Mouse (Mus musculus): ENCODE results near the gene Snx29. TPM values are rescaled to one million over a fixed set of nuclear protein-coding genes. Genes with fewer than 3 reads are reported as not detected.

Snx29 gene
- total RNA-seq, 2 experiments from 2014 or later, result 25.0 to 31.5 TPM

DNA sequence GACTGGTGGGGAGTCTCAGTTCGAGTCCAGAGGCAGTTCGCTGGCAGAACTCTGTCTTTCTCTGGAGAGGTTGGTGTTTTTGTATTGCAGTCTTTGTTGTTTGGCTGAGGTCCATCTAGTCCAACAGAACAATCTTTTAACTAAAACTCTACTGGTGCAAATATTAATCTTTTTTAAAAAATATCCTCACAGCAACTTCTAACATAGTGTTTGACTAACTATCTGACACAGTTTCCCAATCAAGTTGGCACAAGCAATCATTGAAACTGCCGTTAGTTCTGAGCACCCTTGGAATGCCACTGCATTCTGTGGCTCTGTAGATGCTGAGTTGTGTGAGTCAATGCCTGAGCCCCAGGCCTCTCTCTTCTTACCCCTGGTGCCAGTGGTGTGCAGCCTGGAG is 82.5 kb downstream of the Snx29 start:
- no peak for DNase-seq (ENCODE audit: extremely low spot score in 1 of 2, low spot score in 1 of 2)

DNA sequence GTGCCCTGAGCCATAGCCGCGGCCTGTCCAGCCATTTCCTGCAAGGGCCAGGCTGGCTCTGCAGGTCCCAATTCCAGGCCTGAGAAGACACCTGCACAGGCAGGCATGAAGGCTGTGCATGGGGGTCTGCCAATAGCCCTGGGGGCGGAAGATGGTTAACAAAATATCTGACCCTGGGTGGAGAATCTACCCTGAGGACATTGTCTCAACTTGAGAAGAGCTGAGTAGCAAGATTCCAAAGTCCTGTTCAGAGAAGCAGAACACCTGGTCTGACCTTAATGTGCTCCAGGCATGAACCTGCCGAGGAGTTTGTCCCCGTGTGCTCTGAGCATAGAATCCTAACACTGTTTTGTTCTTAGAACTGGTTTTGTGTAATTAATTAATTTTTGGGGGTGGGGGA is 83.5 kb downstream of the Snx29 start:
- no peak for DNase-seq (ENCODE audit: extremely low spot score in 1 of 2, low spot score in 1 of 2)

DNA sequence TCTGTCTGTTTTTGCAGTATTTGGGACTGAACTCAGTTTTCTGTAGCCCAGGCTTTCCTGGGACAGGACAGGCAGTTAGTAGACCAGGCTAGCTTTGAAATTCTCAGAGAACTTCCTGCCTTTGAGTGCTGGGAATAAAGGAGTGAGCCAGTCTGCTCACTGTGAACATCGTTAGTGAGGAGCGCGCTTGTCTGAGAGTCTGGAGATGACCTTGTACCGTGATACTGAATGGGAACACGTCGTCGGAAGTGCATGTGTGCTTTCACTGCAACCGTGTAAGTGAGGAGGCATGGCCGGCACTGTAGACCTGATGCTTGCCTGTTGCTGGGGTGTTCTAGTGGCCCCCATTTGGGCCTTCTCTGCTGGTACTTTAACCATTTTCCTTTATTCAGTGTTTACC is 83.9 kb downstream of the Snx29 start:
- DNase-seq (ENCODE audit: extremely low spot score in 1 of 2, low spot score in 1 of 2), result no peak

DNA sequence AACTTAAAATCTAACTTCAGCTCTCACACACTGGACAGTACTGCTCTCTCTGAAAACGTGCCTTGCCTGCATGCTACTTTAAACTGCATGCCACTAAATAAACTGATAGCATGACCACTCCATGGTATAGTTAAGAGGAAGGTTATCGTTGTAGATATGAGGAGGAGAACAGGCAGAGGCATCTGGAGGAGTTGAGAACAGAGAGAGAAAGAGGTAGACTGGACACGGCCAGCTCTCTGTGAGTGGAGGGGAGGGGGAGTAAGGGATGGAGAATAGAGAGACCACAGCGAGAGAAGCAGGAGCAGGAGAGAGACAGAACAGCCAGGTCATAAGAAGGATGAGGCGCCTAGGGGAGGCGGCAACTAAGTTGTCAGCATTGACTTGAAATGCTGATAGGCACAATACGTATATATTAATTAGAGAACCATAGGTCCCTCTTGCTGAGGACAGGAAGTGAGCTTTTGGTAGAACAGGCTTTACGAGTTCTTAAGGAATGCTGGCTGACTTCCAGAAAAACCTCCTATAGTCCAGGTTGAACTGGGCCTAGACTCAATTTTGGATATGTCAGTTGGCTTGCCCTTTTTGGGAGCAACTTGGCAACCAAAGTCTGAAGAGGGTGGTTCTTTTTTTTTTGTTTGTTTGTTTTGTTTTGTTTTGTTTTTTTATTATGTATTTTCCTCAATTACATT is 85.4 kb downstream of the Snx29 start:
- DNase-seq (ENCODE audit: extremely low spot score in 1 of 2, low spot score in 1 of 2), result no peak

DNA sequence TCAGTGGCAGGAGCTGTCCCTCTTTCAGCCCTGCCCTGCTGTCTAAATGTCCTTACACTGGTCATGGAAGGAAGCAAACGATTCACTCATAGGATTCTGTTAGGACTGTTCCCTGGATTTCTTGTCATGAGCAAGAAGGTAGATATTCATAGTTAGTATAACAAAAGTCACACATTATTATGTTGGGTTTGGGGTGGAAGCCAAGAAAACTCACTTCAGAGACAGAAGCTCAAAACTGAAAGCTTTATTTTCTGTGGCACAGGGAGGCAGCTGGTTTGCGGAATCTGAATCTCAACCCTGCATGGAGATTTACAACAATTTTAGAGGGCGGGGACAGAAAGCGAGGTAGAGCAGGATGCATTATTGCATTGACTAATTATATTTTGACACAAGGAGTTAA is 86.0 kb downstream of the Snx29 start:
- DNase-seq (ENCODE audit: extremely low spot score in 1 of 2, low spot score in 1 of 2), result no peak

DNA sequence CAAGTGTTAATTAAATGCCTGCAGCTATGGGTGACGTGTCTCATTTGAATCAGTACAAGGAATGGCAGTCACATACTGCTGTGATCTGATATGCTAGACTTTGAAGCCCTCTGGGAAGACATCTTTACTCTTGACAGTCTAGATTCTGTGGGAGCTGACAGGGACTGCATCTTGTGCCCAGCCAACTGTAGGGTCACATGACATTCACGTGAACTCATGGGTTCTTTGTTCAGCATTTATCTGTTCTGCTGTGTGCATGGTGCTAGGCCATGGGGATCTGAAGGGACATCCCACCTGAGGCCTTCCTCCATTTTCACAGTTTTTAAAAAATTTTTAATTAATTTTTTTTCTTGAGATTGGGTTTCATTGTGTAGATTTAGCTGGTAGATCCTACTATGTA is 91.9 kb downstream of the Snx29 start:
- DNase-seq (ENCODE audit: extremely low spot score in 1 of 2, low spot score in 1 of 2), result no peak

DNA sequence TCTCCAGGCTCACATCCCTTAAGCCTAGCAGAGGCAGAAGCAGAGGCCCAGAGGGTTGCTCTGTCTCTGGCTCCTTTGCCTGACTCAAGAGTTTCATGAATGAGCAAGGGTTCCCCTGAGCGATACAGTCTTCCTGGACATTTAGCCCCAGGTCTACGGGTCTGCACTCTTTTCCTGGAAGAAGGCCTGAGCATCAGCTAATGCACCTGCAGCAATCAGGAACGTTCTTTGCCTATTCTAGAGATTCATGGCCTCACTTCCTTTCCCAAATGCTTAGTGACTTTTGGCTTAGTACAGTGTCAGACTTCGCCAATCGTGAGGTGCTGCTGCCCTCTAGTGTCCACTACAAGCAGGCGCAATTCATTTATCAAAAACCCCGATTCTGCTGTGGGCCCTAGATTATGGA is 95.5 kb downstream of the Snx29 start:
- DNase-seq (ENCODE audit: extremely low spot score in 1 of 2, low spot score in 1 of 2), result peak in 1 of 2 experiments; percentile 50

DNA sequence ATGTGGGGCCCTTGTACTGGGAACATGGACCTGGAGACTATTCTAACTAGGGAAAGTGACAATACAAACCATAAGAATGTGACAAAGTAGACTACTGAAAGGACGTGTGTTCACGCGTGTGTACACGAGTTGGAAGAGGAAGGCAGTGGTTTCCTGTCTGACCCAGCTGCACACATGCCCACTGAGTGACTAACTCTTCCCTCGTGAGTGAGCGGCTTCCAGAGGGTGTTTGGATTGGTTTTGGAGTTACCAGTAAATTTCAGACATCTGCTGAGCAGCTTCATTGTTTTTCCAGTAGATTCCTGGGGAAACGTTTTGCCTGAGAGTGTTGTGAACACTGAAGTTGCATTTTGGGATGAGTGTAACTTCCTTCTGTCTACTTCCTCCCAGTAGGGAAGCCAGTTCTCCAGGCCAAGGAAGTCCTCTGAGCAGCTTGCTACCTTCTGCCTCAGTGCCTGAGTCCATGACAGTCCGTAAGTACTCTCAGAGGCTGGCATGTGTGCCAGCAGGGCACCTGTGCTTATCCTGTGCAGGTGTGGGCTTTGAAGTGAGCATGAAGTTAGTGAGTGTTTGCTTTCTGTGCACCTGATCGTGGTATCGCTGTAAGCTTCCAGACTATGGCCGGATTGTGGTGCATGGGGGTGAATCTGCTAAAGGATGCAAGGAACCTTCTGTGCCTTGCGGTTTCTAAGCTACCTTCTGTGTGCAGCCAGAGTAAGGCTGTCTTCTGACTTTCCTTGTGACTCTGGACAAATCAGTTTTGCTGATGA is 97.8 kb downstream of the Snx29 start:
- DNase-seq (ENCODE audit: extremely low spot score in 1 of 2, low spot score in 1 of 2), result no peak

DNA sequence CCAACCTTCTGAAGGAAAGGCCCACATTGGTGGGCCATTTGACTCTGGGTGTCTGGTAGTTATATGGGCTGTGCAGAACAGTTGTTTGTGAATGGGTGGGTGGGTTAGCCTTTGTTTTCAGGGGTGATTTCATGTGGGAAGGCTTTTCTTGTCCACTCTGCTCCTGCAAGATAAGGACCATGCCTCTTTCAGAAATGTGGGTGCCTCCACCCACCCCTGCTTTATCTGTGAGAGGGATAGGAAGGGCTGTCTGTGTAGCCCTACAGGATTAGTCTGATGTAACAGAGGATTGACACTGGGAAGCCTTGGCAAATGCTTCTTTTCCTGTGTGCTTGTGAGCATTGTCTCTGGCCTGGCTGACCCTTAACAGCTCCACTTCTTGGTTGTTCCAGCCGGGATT is 99.5 kb downstream of the Snx29 start:
- no peak for DNase-seq (ENCODE audit: extremely low spot score in 1 of 2, low spot score in 1 of 2)

DNA sequence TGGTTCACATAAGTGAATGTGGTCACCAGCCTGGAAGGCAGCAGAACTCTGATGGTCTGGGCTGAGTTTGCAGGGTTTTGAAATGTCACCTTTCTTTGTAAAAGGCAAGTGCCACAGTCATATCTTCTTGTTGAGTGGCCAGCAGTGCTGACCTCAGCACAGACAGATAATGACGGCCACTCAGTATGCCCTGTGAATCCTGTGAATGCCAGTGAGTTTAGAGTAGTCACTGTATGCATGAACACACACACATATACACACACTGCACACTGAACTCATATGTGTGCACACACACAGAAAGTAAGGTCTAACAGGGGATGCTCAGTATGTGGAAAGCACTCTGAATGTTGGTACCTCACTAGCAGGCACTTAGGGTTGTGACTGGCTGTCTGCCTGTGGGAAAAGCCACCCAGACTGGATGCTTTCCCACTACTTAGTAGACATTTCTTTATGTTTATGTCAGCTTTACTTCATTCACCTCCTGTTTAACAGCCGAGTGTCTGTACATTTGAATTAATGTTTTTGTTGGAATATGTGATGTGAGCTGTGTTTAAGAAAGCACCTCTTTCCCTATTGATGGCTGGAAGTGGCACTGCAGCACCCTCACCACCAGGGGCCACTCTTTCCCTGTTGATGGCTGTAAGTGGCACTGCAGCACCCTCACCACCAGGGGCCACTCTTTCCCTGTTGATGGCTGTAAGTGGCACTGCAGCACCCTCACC is 100.3 kb downstream of the Snx29 start:
- DNase-seq (ENCODE audit: extremely low spot score in 1 of 2, low spot score in 1 of 2), result no peak

DNA sequence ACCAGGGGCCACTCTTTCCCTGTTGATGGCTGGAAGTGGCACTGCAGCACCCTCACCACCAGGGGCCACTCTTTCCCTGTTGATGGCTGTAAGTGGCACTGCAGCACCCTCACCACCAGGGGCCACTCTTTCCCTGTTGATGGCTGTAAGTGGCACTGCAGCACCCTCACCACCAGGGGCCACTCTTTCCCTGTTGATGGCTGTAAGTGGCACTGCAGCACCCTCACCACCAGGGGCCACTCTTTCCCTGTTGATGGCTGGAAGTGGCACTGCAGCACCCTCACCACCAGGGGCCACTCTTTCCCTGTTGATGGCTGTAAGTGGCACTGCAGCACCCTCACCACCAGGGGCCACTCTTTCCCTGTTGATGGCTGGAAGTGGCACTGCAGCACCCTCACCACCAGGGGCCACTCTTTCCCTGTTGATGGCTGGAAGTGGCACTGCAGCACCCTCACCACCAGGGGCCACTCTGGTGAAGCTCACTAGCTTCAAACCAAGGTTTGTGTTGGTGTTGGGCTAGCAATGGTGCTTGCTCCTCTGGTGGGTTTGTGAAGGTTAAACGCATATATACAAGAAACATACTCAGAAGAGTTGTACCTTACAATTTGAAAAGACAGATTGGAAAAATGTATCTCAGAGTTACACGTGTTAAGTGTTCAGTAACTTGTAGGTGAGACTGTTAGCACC is 101.0 kb downstream of the Snx29 start:
- DNase-seq (ENCODE audit: extremely low spot score in 1 of 2, low spot score in 1 of 2), result peak in 1 of 2 experiments; percentile 37

DNA sequence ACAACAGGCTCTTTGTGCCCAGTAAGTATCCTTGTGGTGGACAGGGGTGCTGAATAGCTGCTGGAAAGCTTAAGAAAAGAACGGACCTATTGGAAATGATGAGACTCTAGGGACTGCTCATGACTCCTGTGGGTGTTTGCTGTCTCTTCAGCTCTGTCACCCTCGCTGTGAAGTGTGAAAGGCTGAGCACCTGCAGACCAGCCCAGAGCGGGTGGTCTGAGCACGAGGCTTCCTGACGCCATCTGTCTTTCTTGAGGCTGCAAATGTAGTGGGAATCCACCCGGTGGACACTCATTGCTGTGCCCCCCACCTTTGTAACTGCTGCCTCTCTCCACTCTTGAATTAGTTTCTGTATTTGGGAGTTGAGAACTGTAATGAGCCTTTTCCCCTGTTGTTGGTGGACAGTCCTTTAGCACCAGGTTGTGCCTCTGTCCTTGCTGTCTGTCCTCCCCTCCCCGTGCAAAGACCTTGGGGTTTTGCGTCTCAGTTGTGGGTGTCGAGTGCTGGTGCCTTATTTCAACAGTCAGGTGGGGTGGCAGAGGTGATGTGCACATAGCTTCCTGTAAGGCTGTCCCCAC is 101.9 kb downstream of the Snx29 start:
- no peak for DNase-seq (ENCODE audit: extremely low spot score in 1 of 2, low spot score in 1 of 2)

DNA sequence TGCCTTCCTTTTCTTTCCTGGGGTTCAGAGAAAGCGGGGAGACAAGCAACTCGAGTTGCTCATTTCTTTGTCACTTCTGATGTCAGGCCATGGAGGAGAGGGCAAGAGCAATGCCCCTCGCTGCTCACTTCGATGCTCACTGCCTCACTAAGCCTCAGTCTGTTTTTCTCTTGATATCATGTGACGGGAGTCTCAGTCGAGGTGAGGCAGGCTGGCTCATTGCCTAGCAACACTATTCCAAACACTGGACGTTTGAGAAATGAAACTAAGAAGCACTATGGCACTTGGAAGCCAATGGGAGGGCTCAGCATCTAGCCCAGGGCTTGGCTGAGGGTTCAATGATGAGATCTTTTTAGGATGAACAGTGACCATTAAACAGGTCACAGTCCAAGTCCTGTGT is 102.6 kb downstream of the Snx29 start:
- no peak for DNase-seq (ENCODE audit: extremely low spot score in 1 of 2, low spot score in 1 of 2)

DNA sequence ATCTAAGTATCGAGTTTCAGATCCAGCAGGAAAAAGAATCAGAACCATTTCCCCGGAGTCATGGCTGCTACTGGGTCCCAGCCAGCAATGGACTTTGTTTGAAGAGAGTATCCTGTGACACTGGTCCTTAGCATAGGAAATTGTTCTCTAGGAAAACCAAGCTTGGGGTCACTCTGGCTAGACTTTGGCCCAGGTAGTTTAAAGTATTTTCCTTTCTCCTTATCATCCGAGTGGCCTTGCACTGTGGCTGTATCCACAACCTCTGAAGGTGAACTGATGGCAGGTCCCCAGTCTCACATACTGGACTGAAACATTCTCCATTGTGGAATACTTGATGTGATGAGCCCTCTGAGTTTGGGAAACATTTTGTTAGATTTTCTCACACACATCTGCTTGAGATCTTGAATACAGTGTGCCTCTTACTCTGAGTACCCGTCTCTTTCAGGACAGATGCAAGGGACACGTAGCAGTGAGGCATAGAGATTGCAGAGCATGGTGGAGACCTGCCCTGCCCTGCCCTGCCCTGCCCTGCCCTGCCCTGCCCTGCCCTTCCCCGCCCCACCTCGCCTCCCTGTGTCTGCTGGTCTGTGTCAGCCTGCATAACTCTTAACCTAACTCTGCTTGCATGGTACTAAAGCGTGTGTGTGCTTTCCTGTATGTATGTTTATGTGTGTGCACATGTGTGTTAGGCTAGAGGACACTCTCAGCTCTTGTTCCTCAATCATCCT is 104.3 kb downstream of the Snx29 start:
- DNase-seq (ENCODE audit: extremely low spot score in 1 of 2, low spot score in 1 of 2), result no peak

DNA sequence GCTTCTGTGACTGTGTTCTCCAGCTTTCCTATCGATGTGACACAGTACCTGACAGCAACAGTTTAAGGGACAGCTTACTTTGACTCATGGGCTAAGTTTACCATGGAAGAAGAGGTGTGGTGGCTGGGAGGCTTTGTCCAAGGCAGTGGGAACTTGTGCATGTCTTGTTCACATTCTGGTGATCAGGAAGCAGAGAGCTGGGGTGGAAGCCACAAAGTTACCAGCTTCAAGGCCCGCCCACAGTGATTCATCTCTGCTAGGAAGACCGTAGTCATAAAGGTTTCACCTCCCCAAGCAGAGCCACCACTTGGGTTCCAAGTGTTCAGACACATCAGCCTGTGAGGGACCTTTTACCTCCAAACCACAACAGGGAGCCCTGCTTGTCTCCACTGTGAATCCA is 107.1 kb downstream of the Snx29 start:
- no peak for DNase-seq (ENCODE audit: extremely low spot score in 1 of 2, low spot score in 1 of 2)

DNA sequence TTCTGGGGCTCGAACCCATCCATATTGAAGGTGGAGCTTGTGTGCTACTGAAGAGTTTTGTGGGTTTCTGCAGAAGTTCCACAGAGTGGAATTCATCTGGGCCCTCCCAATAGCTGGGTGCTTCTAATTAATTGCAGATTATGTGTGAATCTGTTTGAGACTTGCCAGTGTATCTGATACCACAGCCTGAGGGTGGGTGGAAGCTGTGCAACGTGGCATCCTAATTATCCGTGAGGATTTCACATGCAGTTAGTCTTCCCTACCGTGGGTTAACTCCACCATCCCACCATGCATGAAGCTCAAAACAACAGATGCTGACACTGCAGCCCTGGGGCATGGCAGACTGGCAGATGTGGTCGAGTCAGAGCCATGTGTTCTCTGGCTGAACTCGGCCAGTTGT is 107.8 kb downstream of the Snx29 start:
- DNase-seq (ENCODE audit: extremely low spot score in 1 of 2, low spot score in 1 of 2), result no peak

DNA sequence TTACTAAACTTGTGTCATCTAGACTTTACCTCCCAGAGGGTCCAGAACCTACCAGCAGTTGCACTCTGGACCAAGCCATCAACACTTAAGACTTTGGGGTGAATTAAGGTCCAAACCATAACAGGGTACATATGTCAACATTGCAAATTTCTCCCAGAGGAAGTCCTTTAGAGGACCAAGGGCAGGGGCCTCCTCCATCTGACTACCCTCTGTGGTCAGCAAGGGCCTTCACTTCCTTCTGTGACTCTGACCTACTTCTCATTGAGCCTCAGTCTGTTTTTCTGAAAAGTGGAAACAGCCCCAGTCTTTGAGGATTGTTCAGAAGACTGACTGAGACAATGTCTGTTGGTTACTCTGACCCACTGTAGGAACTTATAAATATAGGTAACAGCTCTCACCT is 111.1 kb downstream of the Snx29 start:
- no peak for DNase-seq (ENCODE audit: extremely low spot score in 1 of 2, low spot score in 1 of 2)

DNA sequence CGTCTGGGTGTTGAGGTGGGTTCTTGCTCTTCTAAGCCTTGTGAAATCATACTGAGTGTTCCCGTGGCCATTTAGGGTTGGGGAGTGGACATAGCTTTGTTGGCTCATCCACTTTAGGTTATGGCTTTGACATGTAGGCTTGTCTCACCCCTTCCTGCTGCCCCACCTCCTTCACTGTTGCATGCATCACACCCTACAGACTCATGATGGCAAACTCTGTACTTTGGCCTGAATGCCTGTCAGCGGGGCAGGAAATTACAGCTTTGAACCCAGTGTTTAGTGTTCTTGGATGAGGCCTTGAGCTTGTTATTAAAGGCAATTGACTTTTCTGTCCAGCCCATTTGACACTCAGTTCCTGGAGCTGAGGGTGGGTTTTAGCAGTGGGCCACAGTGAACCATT is 114.9 kb downstream of the Snx29 start:
- DNase-seq (ENCODE audit: extremely low spot score in 1 of 2, low spot score in 1 of 2), result no peak

DNA sequence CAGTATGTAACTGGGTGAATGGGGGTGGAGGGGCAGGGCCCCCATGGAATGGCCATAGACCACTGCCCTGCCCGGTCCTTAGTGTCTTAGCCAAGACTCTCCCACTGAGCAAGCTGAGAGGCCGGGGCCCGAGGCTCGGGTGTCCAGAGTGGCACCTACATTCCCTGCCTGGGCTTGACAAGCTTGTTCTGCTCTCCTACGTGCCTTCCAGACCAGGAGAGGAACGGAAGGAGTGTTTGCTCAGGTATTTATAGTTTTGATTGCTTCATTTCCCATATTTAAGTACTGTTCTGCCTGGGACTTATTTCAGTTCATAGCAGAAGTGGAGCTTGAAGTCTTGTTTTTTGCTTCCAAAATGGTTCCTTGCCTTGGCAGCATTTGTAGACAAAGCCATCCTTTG is 116.7 kb downstream of the Snx29 start:
- DNase-seq (ENCODE audit: extremely low spot score in 1 of 2, low spot score in 1 of 2), result no peak

DNA sequence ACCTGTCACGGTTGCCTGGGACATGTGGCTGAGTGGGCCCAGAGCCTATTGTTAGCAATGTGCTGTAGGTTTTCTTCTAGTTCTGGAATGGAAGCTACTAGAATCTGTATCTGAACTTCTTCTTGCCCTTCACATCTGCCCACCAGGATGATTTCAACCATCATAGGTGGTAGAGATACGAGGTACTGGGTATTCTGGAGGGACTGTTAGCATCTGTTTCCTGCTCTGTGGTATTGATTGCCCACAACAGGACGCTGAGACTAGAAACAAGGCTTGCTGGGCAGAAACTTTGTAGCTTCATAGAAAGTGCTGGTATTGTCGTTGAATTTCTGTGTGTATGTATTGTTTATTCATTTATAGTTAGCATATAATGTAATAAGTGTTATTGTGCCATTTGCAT is 118.9 kb downstream of the Snx29 start:
- DNase-seq (ENCODE audit: extremely low spot score in 1 of 2, low spot score in 1 of 2), result no peak
